Mouse (Mus musculus): ENCODE data around the gene Tgfa. TPM values are rescaled to one million over a fixed set of nuclear protein-coding genes. Genes with fewer than 3 reads are reported as not detected.

Tgfa gene
- polyA plus RNA-seq, 1 experiment from 2014 or later, result 2.4 TPM

- 77% methylated on average over 5 of the region's 5 CpGs for WGBS
- no peaks in the 10 kb centered on the region for H3K27me3 ChIP-seq (replicated peaks; ENCODE audit: low read depth, poor library complexity, severe bottlenecking)
Measured at GRCm38 (mm10) chr6:86167851-86168250, 27.2 kb upstream of the Tgfa start.

GRCm38 (mm10) chr6:86169166-86169565 is 25.9 kb upstream of the Tgfa start:
- no peak overlapping the region for H3K4me3 ChIP-seq
- no peak overlapping the region for H3K27ac ChIP-seq (replicated peaks)
- no peaks in the 10 kb centered on the region for H3K36me3 ChIP-seq (replicated peaks)
- no peak for DNase-seq (ENCODE audit: low spot score)
- H3K4me1 ChIP-seq, result peaks cover 10% of the 10 kb centered on the region
- 54% methylated on average over 4 of the region's 4 CpGs for WGBS
- no peaks in the 10 kb centered on the region for H3K27me3 ChIP-seq (replicated peaks; ENCODE audit: low read depth, poor library complexity, severe bottlenecking)
- no peaks in the 10 kb centered on the region for H3K9me3 ChIP-seq

More at GRCm38 (mm10) chr6:86167851-86168250, 27.2 kb upstream of the Tgfa start:
- DNase-seq (ENCODE audit: low spot score), result no peak
- no peak overlapping the region for H3K27ac ChIP-seq (replicated peaks)
- H3K4me1 ChIP-seq, result peaks cover 10% of the 10 kb centered on the region
- H3K4me3 ChIP-seq, result no peak overlapping the region
- H3K9me3 ChIP-seq, result no peaks in the 10 kb centered on the region
- H3K36me3 ChIP-seq (replicated peaks), result no peaks in the 10 kb centered on the region

- no peaks in the 10 kb centered on the region for H3K36me3 ChIP-seq (replicated peaks)
- H3K4me1 ChIP-seq, result peaks cover 6% of the 10 kb centered on the region; the same call in 1 of the 2 replicates
- 83% methylated on average over 5 of the region's 5 CpGs for WGBS
- H3K9me3 ChIP-seq, result no peaks in the 10 kb centered on the region
- no peak overlapping the region for H3K4me3 ChIP-seq
- no peak overlapping the region for H3K27ac ChIP-seq (replicated peaks)
- H3K27me3 ChIP-seq (replicated peaks; ENCODE audit: low read depth, poor library complexity, severe bottlenecking), result no peaks in the 10 kb centered on the region
- no peak for DNase-seq (ENCODE audit: low spot score)
Measured at GRCm38 (mm10) chr6:86176236-86176635, 18.8 kb upstream of the Tgfa start.

GRCm38 (mm10) chr6:86176721-86177120 is 18.3 kb upstream of the Tgfa start:
- Histone ChIP-seq H3K9me3 (no peaks in the 10 kb centered on the region), H3K36me3 (replicated peaks) (no peaks in the 10 kb centered on the region), H3K4me1 (peaks cover 6% of the 10 kb centered on the region; the same call in 1 of the 2 replicates), H3K27me3 (replicated peaks; ENCODE audit: low read depth, poor library complexity, severe bottlenecking) (no peaks in the 10 kb centered on the region), H3K4me3 (no peak overlapping the region), H3K27ac (replicated peaks) (no peak overlapping the region)
- WGBS, result 77% methylated on average over 6 of the region's 6 CpGs
- no peak for DNase-seq (ENCODE audit: low spot score)

- 91% methylated on average over 9 of the region's 9 CpGs for WGBS
- no peaks in the 10 kb centered on the region for H3K27me3 ChIP-seq (replicated peaks; ENCODE audit: low read depth, poor library complexity, severe bottlenecking)
- DNase-seq (ENCODE audit: low spot score), result no peak
- no peak overlapping the region for H3K27ac ChIP-seq (replicated peaks)
- H3K36me3 ChIP-seq (replicated peaks), result no peaks in the 10 kb centered on the region
- no peaks in the 10 kb centered on the region for H3K9me3 ChIP-seq
- H3K4me1 ChIP-seq, result peaks cover 6% of the 10 kb centered on the region; the same call in 1 of the 2 replicates
- H3K4me3 ChIP-seq, result no peak overlapping the region
Measured at GRCm38 (mm10) chr6:86177331-86177982, 17.6 kb upstream of the Tgfa start.

GRCm38 (mm10) chr6:86180617-86181016 is 14.4 kb upstream of the Tgfa start:
- H3K9me3 ChIP-seq, result no peaks in the 10 kb centered on the region
- 47% methylated on average over 2 of the region's 2 CpGs for WGBS
- DNase-seq (ENCODE audit: low spot score), result no peak

GRCm38 (mm10) chr6:86182016-86182415 is 13.0 kb upstream of the Tgfa start:
- Histone ChIP-seq H3K4me1 (peaks cover 14% of the 10 kb centered on the region; the same call in 1 of the 2 replicates), H3K4me3 (no peak overlapping the region), H3K27me3 (replicated peaks; ENCODE audit: low read depth, poor library complexity, severe bottlenecking) (no peaks in the 10 kb centered on the region), H3K36me3 (replicated peaks) (no peaks in the 10 kb centered on the region), H3K9me3 (no peaks in the 10 kb centered on the region), H3K27ac (replicated peaks) (no peak overlapping the region)
- no peak for DNase-seq (ENCODE audit: low spot score)
- 74% methylated on average over 9 of the region's 9 CpGs for WGBS

More at GRCm38 (mm10) chr6:86180617-86181016, 14.4 kb upstream of the Tgfa start:
- peaks cover 7% of the 10 kb centered on the region; the same call in 1 of the 2 replicates for H3K4me1 ChIP-seq
- no peak overlapping the region for H3K4me3 ChIP-seq
- no peak overlapping the region for H3K27ac ChIP-seq (replicated peaks)
- H3K36me3 ChIP-seq (replicated peaks), result no peaks in the 10 kb centered on the region
- no peaks in the 10 kb centered on the region for H3K27me3 ChIP-seq (replicated peaks; ENCODE audit: low read depth, poor library complexity, severe bottlenecking)

GRCm38 (mm10) chr6:86182626-86183025 is 12.4 kb upstream of the Tgfa start:
- no peaks in the 10 kb centered on the region for H3K36me3 ChIP-seq (replicated peaks)
- H3K9me3 ChIP-seq, result no peaks in the 10 kb centered on the region
- no peak for DNase-seq (ENCODE audit: low spot score)
- 85% methylated on average over 5 of the region's 5 CpGs for WGBS
- H3K27me3 ChIP-seq (replicated peaks; ENCODE audit: low read depth, poor library complexity, severe bottlenecking), result no peaks in the 10 kb centered on the region
- no peak overlapping the region for H3K27ac ChIP-seq (replicated peaks)
- no peak overlapping the region for H3K4me3 ChIP-seq
- peaks cover 14% of the 10 kb centered on the region; the same call in 1 of the 2 replicates for H3K4me1 ChIP-seq

GRCm38 (mm10) chr6:86186106-86186955 is 8.7 kb upstream of the Tgfa start:
- Histone ChIP-seq H3K4me1 (0 out of 2 replicates have a peak, but pooled peaks cover 7% of the 10 kb centered on the region), H3K27me3 (replicated peaks; ENCODE audit: low read depth, poor library complexity, severe bottlenecking) (0 out of 2 replicates have a peak, but pooled peaks cover 3% of the 10 kb centered on the region), H3K4me3 (no peak overlapping the region), H3K9me3 (no peaks in the 10 kb centered on the region), H3K36me3 (replicated peaks) (no peaks in the 10 kb centered on the region), H3K27ac (replicated peaks) (no peak overlapping the region)
- 27% methylated on average over 14 of the region's 14 CpGs for WGBS
- no peak for DNase-seq (ENCODE audit: low spot score)

- Histone ChIP-seq H3K36me3 (replicated peaks) (no peaks in the 10 kb centered on the region), H3K4me3 (no peak overlapping the region), H3K27ac (replicated peaks) (no peak overlapping the region), H3K27me3 (replicated peaks; ENCODE audit: low read depth, poor library complexity, severe bottlenecking) (peaks cover 13% of the 10 kb centered on the region), H3K4me1 (0 out of 2 replicates have a peak, but pooled peaks cover 7% of the 10 kb centered on the region), H3K9me3 (no peaks in the 10 kb centered on the region)
- DNase-seq (ENCODE audit: low spot score), result no peak
- 81% methylated on average over 11 of the region's 11 CpGs for WGBS
Measured at GRCm38 (mm10) chr6:86188741-86189480, 6.1 kb upstream of the Tgfa start.

- no peak overlapping the region for H3K27ac ChIP-seq (replicated peaks)
- peaks cover 30% of the 10 kb centered on the region for H3K27me3 ChIP-seq (replicated peaks; ENCODE audit: low read depth, poor library complexity, severe bottlenecking)
- H3K4me1 ChIP-seq, result peaks cover 22% of the 10 kb centered on the region
- no peaks in the 10 kb centered on the region for H3K9me3 ChIP-seq
- 88% methylated on average over 3 of the region's 3 CpGs for WGBS
- DNase-seq (ENCODE audit: low spot score), result no peak
- no peak overlapping the region for H3K4me3 ChIP-seq
- H3K36me3 ChIP-seq (replicated peaks), result no peaks in the 10 kb centered on the region
Measured at GRCm38 (mm10) chr6:86190622-86191021, 4.4 kb upstream of the Tgfa start.

GRCm38 (mm10) chr6:86192978-86193377 is 2.0 kb upstream of the Tgfa start:
- WGBS, result 72% methylated on average over 3 of the region's 3 CpGs
- DNase-seq (ENCODE audit: low spot score), result no peak
- no peak overlapping the region for H3K4me3 ChIP-seq
- H3K27ac ChIP-seq (replicated peaks), result no peak overlapping the region
- H3K27me3 ChIP-seq (replicated peaks; ENCODE audit: low read depth, poor library complexity, severe bottlenecking), result peaks cover 53% of the 10 kb centered on the region
- no peaks in the 10 kb centered on the region for H3K9me3 ChIP-seq
- no peaks in the 10 kb centered on the region for H3K36me3 ChIP-seq (replicated peaks)
- H3K4me1 ChIP-seq, result peaks cover 39% of the 10 kb centered on the region

Measured in embryonic facial prominence, embryonic 10.5 days (tissue).